Mouse (Mus musculus): ENCODE measurements around the gene Usp5. TPM values are rescaled to one million over a fixed set of nuclear protein-coding genes. Genes with fewer than 3 reads are reported as not detected.
"Not testable (repeated sequence)": the region's sequence is repeated elsewhere in the genome, so short reads cannot be mapped to it uniquely, and the experiment has no call there.

Gene Usp5
- polyA plus RNA-seq, 1 experiment = 80.9 TPM

- Histone ChIP-seq H3K4me3 (ENCODE audit: low read depth, low read length) (peak overlapping the region; percentile 23; the same call in 1 of the 2 replicates), H3K9ac (ENCODE audit: low read depth, poor library complexity, severe bottlenecking) (no peak overlapping the region), H3K27me3 (ENCODE audit: control insufficient read depth, insufficient read depth, low read length, poor library complexity, severe bottlenecking) (no peaks in the 10 kb centered on the region), H3K4me1 (ENCODE audit: control insufficient read depth, insufficient read depth, low read length) (no peaks in the 10 kb centered on the region), H3K9me3 (replicated peaks; ENCODE audit: control insufficient read depth, insufficient read depth, low read length, poor library complexity, severe bottlenecking) (no peaks in the 10 kb centered on the region), H3K27ac (ENCODE audit: insufficient read depth, low read length) (no peak overlapping the region), H3K36me3 (ENCODE audit: control insufficient read depth, insufficient read depth, low read length, poor library complexity, severe bottlenecking) (peaks cover 13% of the 10 kb centered on the region)
- TF ChIP-seq CTCF (IDR thresholded peaks at IDR 0.05; ENCODE audit: low read depth, low read length) = no peak
- TF ChIP-seq EP300 (IDR thresholded peaks at IDR 0.05; ENCODE audit: insufficient read depth, low read depth, low read length) = no peak
- no peak for TF ChIP-seq POLR2A (IDR thresholded peaks at IDR 0.05; ENCODE audit: insufficient read depth, low read length)
Observed at GRCm38 (mm10) chr6:124814448-124814847, 14.8 kb downstream of the Usp5 start.

- Histone ChIP-seq H3K27me3 (ENCODE audit: control insufficient read depth, insufficient read depth, low read length, poor library complexity, severe bottlenecking) (no peaks in the 10 kb centered on the region), H3K36me3 (ENCODE audit: control insufficient read depth, insufficient read depth, low read length, poor library complexity, severe bottlenecking) (peaks cover 11% of the 10 kb centered on the region), H3K4me3 (ENCODE audit: low read depth, low read length) (peak within 1 kb of the TSS; percentile 90), H3K27ac (ENCODE audit: insufficient read depth, low read length) (no peak within 1 kb of the TSS), H3K9me3 (replicated peaks; ENCODE audit: control insufficient read depth, insufficient read depth, low read length, poor library complexity, severe bottlenecking) (no peaks in the 10 kb centered on the region), H3K9ac (ENCODE audit: low read depth, poor library complexity, severe bottlenecking) (peak within 1 kb of the TSS; percentile 77), H3K4me1 (ENCODE audit: control insufficient read depth, insufficient read depth, low read length) (no peaks in the 10 kb centered on the region)
- TF ChIP-seq CTCF (IDR thresholded peaks at IDR 0.05; ENCODE audit: low read depth, low read length) (no peak), POLR2A (IDR thresholded peaks at IDR 0.05; ENCODE audit: insufficient read depth, low read length) (peak; percentile 99)
Observed at GRCm38 (mm10) chr6:124813933-124814332, 15.4 kb downstream of the Usp5 start, which contains the start of gene Tpi1. Gene Tpi1, minus strand, starts transcription at chr6:124814296.

GRCm38 (mm10) chr6:124813496-124813895 is 15.8 kb downstream of the Usp5 start:
- TF ChIP-seq POLR2A (IDR thresholded peaks at IDR 0.05; ENCODE audit: insufficient read depth, low read length) (no peak), EP300 (IDR thresholded peaks at IDR 0.05; ENCODE audit: insufficient read depth, low read depth, low read length) (no peak), CTCF (IDR thresholded peaks at IDR 0.05; ENCODE audit: low read depth, low read length) (no peak)
- Histone ChIP-seq H3K36me3 (ENCODE audit: control insufficient read depth, insufficient read depth, low read length, poor library complexity, severe bottlenecking) (peaks cover 11% of the 10 kb centered on the region), H3K27me3 (ENCODE audit: control insufficient read depth, insufficient read depth, low read length, poor library complexity, severe bottlenecking) (no peaks in the 10 kb centered on the region), H3K4me1 (ENCODE audit: control insufficient read depth, insufficient read depth, low read length) (no peaks in the 10 kb centered on the region), H3K4me3 (ENCODE audit: low read depth, low read length) (peak overlapping the region; percentile 90), H3K9me3 (replicated peaks; ENCODE audit: control insufficient read depth, insufficient read depth, low read length, poor library complexity, severe bottlenecking) (no peaks in the 10 kb centered on the region), H3K9ac (ENCODE audit: low read depth, poor library complexity, severe bottlenecking) (peak overlapping the region; percentile 77), H3K27ac (ENCODE audit: insufficient read depth, low read length) (no peak overlapping the region)

- peaks cover 11% of the 10 kb centered on the region for H3K36me3 ChIP-seq (ENCODE audit: control insufficient read depth, insufficient read depth, low read length, poor library complexity, severe bottlenecking)
- H3K4me1 ChIP-seq (ENCODE audit: control insufficient read depth, insufficient read depth, low read length) = no peaks in the 10 kb centered on the region
- H3K27ac ChIP-seq (ENCODE audit: insufficient read depth, low read length) = no peak overlapping the region
- no peaks in the 10 kb centered on the region for H3K27me3 ChIP-seq (ENCODE audit: control insufficient read depth, insufficient read depth, low read length, poor library complexity, severe bottlenecking)
- no peaks in the 10 kb centered on the region for H3K9me3 ChIP-seq (replicated peaks; ENCODE audit: control insufficient read depth, insufficient read depth, low read length, poor library complexity, severe bottlenecking)
- H3K9ac ChIP-seq (ENCODE audit: low read depth, poor library complexity, severe bottlenecking) = peak overlapping the region; percentile 77
- peak overlapping the region; percentile 90 for H3K4me3 ChIP-seq (ENCODE audit: low read depth, low read length)
- TF ChIP-seq CTCF (IDR thresholded peaks at IDR 0.05; ENCODE audit: low read depth, low read length) (no peak), EP300 (IDR thresholded peaks at IDR 0.05; ENCODE audit: insufficient read depth, low read depth, low read length) (no peak), POLR2A (IDR thresholded peaks at IDR 0.05; ENCODE audit: insufficient read depth, low read length) (no peak)
Observed at GRCm38 (mm10) chr6:124812848-124813247, 16.4 kb downstream of the Usp5 start.

GRCm38 (mm10) chr6:124811701-124812560 is 17.4 kb downstream of the Usp5 start:
- Histone ChIP-seq H3K4me1 (ENCODE audit: control insufficient read depth, insufficient read depth, low read length) (no peaks in the 10 kb centered on the region), H3K9ac (ENCODE audit: low read depth, poor library complexity, severe bottlenecking) (no peak overlapping the region)
- TF ChIP-seq CTCF (IDR thresholded peaks at IDR 0.05; ENCODE audit: low read depth, low read length) (no peak), EP300 (IDR thresholded peaks at IDR 0.05; ENCODE audit: insufficient read depth, low read depth, low read length) (no peak), POLR2A (IDR thresholded peaks at IDR 0.05; ENCODE audit: insufficient read depth, low read length) (no peak)

GRCm38 (mm10) chr6:124811403-124811665 is 17.9 kb downstream of the Usp5 start:
- no peak overlapping the region for H3K27ac ChIP-seq (ENCODE audit: insufficient read depth, low read length)
- H3K36me3 ChIP-seq (ENCODE audit: control insufficient read depth, insufficient read depth, low read length, poor library complexity, severe bottlenecking) = peaks cover 8% of the 10 kb centered on the region
- H3K4me1 ChIP-seq (ENCODE audit: control insufficient read depth, insufficient read depth, low read length) = no peaks in the 10 kb centered on the region
- no peak overlapping the region for H3K9ac ChIP-seq (ENCODE audit: low read depth, poor library complexity, severe bottlenecking)
- no peaks in the 10 kb centered on the region for H3K27me3 ChIP-seq (ENCODE audit: control insufficient read depth, insufficient read depth, low read length, poor library complexity, severe bottlenecking)
- no peaks in the 10 kb centered on the region for H3K9me3 ChIP-seq (replicated peaks; ENCODE audit: control insufficient read depth, insufficient read depth, low read length, poor library complexity, severe bottlenecking)
- H3K4me3 ChIP-seq (ENCODE audit: low read depth, low read length) = no peak overlapping the region
- TF ChIP-seq POLR2A (IDR thresholded peaks at IDR 0.05; ENCODE audit: insufficient read depth, low read length) = no peak
- TF ChIP-seq CTCF (IDR thresholded peaks at IDR 0.05; ENCODE audit: low read depth, low read length) = no peak
- TF ChIP-seq EP300 (IDR thresholded peaks at IDR 0.05; ENCODE audit: insufficient read depth, low read depth, low read length) = no peak

More at GRCm38 (mm10) chr6:124811701-124812560, 17.4 kb downstream of the Usp5 start:
- H3K27me3 ChIP-seq (ENCODE audit: control insufficient read depth, insufficient read depth, low read length, poor library complexity, severe bottlenecking) = no peaks in the 10 kb centered on the region
- no peak overlapping the region for H3K27ac ChIP-seq (ENCODE audit: insufficient read depth, low read length)
- H3K9me3 ChIP-seq (replicated peaks; ENCODE audit: control insufficient read depth, insufficient read depth, low read length, poor library complexity, severe bottlenecking) = no peaks in the 10 kb centered on the region
- H3K4me3 ChIP-seq (ENCODE audit: low read depth, low read length) = peak overlapping the region; percentile 90
- peaks cover 8% of the 10 kb centered on the region for H3K36me3 ChIP-seq (ENCODE audit: control insufficient read depth, insufficient read depth, low read length, poor library complexity, severe bottlenecking)

- H3K4me1 ChIP-seq (ENCODE audit: control insufficient read depth, insufficient read depth, low read length); H3K4me3 ChIP-seq (ENCODE audit: low read depth, low read length); H3K9me3 ChIP-seq (replicated peaks; ENCODE audit: control insufficient read depth, insufficient read depth, low read length, poor library complexity, severe bottlenecking); H3K27me3 ChIP-seq (ENCODE audit: control insufficient read depth, insufficient read depth, low read length, poor library complexity, severe bottlenecking); H3K27ac ChIP-seq (ENCODE audit: insufficient read depth, low read length); H3K36me3 ChIP-seq (ENCODE audit: control insufficient read depth, insufficient read depth, low read length, poor library complexity, severe bottlenecking); H3K9ac ChIP-seq (ENCODE audit: low read depth, poor library complexity, severe bottlenecking): not testable (repeated sequence)
Observed at GRCm38 (mm10) chr6:124810566-124811402, 18.5 kb downstream of the Usp5 start.
